Mouse (Mus musculus): ENCODE measurements around the gene Mybbp1a.

GRCm38 (mm10) chr11:72457995-72458496 is 16.9 kb downstream of the Mybbp1a start:
- TF ChIP-seq TAL1 (IDR thresholded peaks at IDR 0.05; ENCODE audit: low read length), result no peak
- TF ChIP-seq GATA1 (IDR thresholded peaks at IDR 0.05; ENCODE audit: low read length), result no peak

Data from erythroblast, embryonic 14.5 days (primary cell).